Mouse (Mus musculus) heart, adult 11 months (tissue): Measurements from ENCODE around the gene Whamm.

Source experiments
- DNase-seq: peaks from one replicate; pipeline ENCODE4 v3.0.0; 2022

Whamm gene

DNA sequence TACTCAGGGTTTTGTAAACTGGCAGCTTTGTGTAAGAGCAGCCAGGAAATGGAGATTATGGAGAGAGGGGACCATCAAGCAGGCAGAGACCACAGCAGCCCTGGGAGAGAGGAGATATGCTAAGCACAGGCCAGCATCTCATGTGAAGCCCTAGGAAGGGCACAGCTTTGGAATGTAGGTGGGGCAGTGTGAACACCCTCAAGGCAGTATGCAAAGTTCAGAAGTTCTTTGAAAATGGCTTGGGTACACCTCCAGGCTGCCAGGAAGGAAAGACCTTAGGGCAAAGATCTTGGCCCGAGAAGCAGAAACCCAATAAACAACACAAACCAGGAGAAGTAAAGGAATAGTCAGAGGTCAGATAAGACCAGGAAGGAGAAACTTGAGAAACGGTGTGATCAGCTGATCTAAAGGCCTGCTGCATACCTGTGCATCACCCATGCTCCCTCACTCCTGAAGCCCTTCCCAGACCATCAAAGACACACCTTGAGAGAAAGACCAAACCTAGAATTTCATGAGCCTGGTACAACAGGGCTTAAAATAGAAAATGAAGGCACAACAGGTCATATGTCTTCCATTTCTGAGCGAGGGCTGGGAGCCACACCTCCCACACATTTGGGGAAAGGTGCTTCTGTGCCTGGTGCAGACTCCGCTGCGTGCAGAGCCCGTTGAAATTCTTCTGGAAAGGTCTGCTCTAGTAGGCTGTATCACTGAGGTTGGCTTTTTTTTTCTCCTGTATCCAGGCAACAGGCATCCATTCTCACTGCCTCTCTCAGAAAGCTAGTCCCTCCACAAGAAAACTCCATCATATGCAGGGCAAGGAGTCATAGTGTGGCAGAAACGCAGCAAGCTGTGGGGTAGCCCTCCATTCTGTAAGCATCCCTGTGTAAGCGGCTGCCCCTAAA lies 28.6 kb downstream of the Whamm start:
- DNase-seq, result peak; percentile 84

DNA sequence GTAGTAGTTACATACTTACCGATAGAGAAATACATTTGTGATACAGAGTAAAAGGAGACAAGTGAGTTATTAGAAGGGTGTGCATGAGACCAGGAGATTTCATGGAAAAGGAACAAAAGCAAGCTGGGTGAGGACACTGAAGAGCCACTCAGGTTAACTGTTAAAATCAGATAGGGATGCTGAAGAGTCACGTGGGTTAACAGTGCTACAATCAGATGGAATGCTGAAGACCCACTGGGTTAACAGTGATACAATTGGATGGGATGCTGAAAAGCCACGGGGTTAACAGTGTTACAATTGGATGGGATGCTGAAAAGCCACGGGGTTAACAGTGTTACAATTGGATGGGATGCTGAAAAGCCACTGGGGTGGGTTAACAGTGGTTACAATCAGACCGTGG lies 33.9 kb downstream of the Whamm start:
- DNase-seq, result peak; percentile 41

GRCm38 (mm10) chr7:81605489-81605888 lies 34.4 kb downstream of the Whamm start:
- peak; percentile 80 for DNase-seq

DNA sequence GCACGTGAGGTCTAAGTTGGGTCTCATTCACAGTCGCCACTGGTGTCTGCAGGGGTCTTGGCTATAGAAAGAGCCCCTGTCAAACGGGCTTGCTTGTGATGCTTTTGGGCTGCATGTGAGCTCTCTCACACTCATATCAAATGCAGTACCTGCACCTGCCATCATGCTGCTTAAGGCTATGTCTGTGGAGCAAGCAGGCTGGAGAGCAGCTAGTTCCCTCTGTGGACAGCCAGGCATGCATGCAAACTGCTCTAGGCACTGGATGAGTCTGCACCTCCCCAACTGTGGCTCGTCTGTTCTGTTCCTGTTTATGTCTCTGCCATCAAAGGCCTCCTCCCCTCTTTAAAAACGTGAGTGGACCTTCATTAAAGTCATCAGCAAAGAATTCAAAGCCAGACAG lies 35.4 kb downstream of the Whamm start:
- peak; percentile 80 for DNase-seq

DNA sequence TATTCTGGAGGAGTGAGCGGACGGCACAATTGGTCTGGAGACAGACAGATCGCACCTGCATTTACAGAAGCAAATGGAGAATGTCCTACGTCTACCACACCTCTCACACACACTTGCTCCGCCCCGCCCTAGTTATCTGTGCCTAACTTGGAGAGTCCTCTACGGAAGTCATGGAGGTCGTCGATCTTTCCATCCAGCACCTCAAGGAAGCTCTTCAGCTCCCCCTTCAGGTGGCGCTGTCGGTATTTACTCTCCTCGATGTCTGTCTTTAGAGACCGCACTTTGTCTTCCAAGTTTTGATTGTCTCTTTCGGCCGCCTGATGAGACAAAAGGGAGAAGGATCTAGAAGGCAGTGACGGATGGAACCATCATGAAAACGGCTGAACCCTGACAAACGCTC lies 39.1 kb downstream of the Whamm start:
- no peak for DNase-seq

DNA sequence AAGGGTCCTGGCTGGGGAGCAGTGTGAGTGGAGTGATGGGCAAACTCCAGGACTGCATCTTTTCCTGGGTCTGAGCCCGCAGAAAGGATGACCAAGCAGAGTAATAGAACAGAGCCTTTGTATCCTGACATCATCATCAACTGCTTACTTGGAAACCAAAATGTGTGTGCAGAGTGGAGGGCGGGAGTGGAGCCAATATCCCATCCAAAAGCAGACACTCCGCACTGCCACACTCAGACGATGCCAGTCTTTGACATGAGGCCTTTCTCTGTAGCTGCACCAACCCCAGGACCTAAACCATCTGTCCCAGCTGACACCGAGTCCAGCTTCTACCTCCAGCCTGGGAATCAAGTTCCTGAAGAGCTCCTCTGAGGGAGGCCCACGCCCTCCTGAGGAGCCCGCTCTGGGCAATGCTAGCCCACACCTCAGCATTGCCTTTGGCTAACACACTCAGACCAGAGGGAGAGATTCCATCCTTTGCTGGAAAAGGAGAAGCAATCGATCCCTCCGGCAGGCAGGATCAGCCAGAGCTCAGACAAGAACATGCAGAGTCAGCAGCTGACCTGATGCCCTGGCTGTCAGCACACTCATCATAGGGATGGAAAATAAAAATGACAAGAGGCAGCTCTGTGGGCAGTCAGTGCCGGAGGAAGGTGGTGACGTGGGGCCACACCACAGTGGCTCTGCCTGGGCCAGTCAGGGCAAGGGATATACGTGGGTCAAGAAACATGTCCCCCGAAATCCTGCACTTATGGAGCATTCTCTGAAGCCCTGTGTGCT lies 42.0 kb downstream of the Whamm start:
- no peak for DNase-seq

DNA sequence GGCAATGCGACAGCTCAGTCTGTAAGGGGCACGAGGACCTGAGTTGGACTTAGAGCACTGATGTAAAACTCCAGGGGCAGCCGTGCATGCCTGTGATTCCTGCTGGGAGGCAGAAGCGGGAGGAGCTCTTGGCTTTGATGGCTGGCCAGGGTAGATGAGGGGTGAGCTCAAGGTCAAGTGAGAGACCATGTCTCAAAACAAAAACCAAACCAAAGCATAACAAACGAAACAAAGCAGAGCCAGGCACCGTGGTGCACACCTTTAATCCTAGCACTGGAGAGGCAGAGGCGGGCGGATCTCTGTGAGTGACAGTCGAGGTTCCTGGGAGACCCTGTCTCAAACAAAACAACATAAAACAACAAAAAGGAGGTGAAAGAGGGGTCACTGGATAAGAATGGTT lies 44.0 kb downstream of the Whamm start:
- DNase-seq, result no peak

- DNase-seq, result no peak
These were observed 51.7 kb downstream of the Whamm start for GRCm38 (mm10) chr7:81622793-81623192.

- no peak for DNase-seq
These were observed 52.7 kb downstream of the Whamm start for GRCm38 (mm10) chr7:81623767-81624166.

DNA sequence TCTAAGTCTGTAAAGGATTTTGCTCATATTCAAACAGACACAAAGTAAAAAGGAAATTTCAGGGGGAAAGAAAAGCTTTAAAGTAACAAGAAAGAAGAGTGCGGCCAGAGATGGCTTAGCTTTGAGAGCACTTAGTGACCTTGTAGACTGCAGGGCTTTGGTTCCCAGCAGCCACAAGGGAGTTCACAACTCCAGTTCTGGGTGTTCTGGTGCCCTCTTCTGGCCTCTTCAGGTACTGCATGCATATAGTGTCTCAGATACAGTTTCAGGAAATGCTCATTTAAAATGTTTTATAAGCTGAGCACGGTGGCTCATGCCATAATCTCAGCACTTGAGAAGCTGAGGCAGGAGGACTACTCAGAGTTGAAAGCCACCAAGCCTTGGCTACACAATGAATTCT lies 55.4 kb downstream of the Whamm start:
- DNase-seq, result no peak

- no peak for DNase-seq
These were observed 60.2 kb downstream of the Whamm start for GRCm38 (mm10) chr7:81631261-81631660.

DNA sequence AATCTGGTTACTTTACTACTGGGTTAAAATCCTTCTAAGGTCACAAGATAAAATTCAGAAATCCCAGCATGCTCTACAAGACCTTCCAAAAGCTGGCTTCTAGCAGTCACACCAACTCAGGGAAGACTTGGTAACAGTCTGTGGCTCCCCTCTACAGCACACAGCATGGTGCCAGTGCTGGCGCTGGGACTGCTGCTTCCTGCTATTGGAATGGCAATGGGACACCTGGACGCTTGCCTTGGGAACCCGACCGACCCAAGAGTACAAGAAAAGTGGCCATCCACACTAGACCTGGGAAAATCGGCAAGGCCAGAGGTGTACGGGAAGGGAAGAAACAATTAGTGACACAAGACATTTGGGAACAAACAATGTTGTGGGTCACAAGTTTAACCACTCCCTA lies 61.5 kb downstream of the Whamm start:
- no peak for DNase-seq

DNA sequence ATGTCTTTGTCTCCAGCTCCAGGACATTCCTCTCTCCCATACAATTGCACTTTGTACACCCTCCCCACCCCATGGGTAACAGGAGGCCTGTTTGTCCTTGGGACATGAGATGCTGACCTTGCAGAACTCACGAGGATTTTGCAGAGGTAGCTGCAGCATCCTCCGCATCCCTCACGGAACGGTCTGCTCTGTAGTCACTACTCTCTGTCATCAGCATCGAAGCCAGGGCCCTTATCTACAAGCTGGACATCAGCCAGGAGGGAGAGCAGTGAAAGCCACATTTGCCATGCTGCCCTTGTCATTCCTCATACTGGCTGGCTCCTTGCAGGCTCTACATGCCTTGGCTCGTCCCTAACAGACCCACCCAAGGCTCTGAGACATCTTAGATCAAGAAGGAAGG lies 70.0 kb downstream of the Whamm start:
- no peak for DNase-seq

GRCm38 (mm10) chr7:81644551-81645235 lies 73.6 kb downstream of the Whamm start:
- DNase-seq, result no peak
